Mouse (Mus musculus): ENCODE measurements at regions not wholly inside any gene's neighbourhood (a gene's known extent, or its start where the extent isn't known, plus 50 kb on each side); places are given as distances from the start of the nearest gene placed in this dataset.

GRCm38 (mm10) chr2:161266476-161266875 is 157.6 kb upstream of the Chd6 start:
- no peaks in the 10 kb centered on the region for H3K4me1 ChIP-seq (ENCODE audit: control insufficient read depth, insufficient read depth, low read length)
- no peak overlapping the region for H3K27ac ChIP-seq (ENCODE audit: insufficient read depth, low read length)
- no peaks in the 10 kb centered on the region for H3K36me3 ChIP-seq (ENCODE audit: control insufficient read depth, insufficient read depth, low read length, poor library complexity, severe bottlenecking)
- H3K4me3 ChIP-seq (ENCODE audit: low read depth, low read length), result no peak overlapping the region
- no peak overlapping the region for H3K9ac ChIP-seq (ENCODE audit: low read depth, poor library complexity, severe bottlenecking)
- no peak for TF ChIP-seq EP300 (IDR thresholded peaks at IDR 0.05; ENCODE audit: insufficient read depth, low read depth, low read length)
- TF ChIP-seq CTCF (IDR thresholded peaks at IDR 0.05; ENCODE audit: low read depth, low read length), result no peak
- TF ChIP-seq POLR2A (IDR thresholded peaks at IDR 0.05; ENCODE audit: insufficient read depth, low read length), result no peak
- no peaks in the 10 kb centered on the region for H3K27me3 ChIP-seq (ENCODE audit: control insufficient read depth, insufficient read depth, low read length, poor library complexity, severe bottlenecking)
- H3K9me3 ChIP-seq (replicated peaks; ENCODE audit: control insufficient read depth, insufficient read depth, low read length, poor library complexity, severe bottlenecking), result no peaks in the 10 kb centered on the region

DNA sequence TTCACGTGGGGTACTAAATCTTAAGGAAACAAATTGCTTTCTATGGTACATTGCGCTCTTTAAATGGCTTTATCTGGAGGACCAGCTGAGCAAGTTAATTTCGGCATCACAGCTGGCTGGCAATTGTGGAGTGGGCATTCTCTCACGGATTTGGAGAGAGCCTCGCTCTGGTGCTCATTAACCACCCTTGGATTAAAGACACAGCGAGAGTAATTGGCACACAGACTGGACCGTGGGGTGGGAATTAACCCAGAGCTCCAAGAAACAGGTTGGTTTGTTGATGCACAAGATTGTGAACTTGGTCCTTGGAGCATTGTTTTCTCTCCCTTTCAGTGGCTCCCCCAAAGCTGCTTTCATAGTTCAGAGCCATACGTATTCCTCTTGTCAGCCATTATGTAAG is 156.3 kb upstream of the Chd6 start:
- Histone ChIP-seq H3K27ac (ENCODE audit: insufficient read depth, low read length) (no peak overlapping the region), H3K9ac (ENCODE audit: low read depth, poor library complexity, severe bottlenecking) (no peak overlapping the region), H3K36me3 (ENCODE audit: control insufficient read depth, insufficient read depth, low read length, poor library complexity, severe bottlenecking) (no peaks in the 10 kb centered on the region), H3K4me1 (ENCODE audit: control insufficient read depth, insufficient read depth, low read length) (no peaks in the 10 kb centered on the region), H3K4me3 (ENCODE audit: low read depth, low read length) (no peak overlapping the region), H3K27me3 (ENCODE audit: control insufficient read depth, insufficient read depth, low read length, poor library complexity, severe bottlenecking) (no peaks in the 10 kb centered on the region), H3K9me3 (replicated peaks; ENCODE audit: control insufficient read depth, insufficient read depth, low read length, poor library complexity, severe bottlenecking) (no peaks in the 10 kb centered on the region)
- TF ChIP-seq EP300 (IDR thresholded peaks at IDR 0.05; ENCODE audit: insufficient read depth, low read depth, low read length), result no peak
- TF ChIP-seq CTCF (IDR thresholded peaks at IDR 0.05; ENCODE audit: low read depth, low read length), result no peak
- TF ChIP-seq POLR2A (IDR thresholded peaks at IDR 0.05; ENCODE audit: insufficient read depth, low read length), result no peak

GRCm38 (mm10) chr2:161252761-161253160 is 143.9 kb upstream of the Chd6 start:
- no peak for TF ChIP-seq CTCF (IDR thresholded peaks at IDR 0.05; ENCODE audit: low read depth, low read length)
- TF ChIP-seq EP300 (IDR thresholded peaks at IDR 0.05; ENCODE audit: insufficient read depth, low read depth, low read length), result no peak
- no peak for TF ChIP-seq POLR2A (IDR thresholded peaks at IDR 0.05; ENCODE audit: insufficient read depth, low read length)

GRCm38 (mm10) chr2:161241665-161242064 is 132.8 kb upstream of the Chd6 start:
- Histone ChIP-seq H3K9ac (ENCODE audit: low read depth, poor library complexity, severe bottlenecking) (no peak overlapping the region), H3K9me3 (replicated peaks; ENCODE audit: control insufficient read depth, insufficient read depth, low read length, poor library complexity, severe bottlenecking) (no peaks in the 10 kb centered on the region), H3K27me3 (ENCODE audit: control insufficient read depth, insufficient read depth, low read length, poor library complexity, severe bottlenecking) (no peaks in the 10 kb centered on the region), H3K4me3 (ENCODE audit: low read depth, low read length) (no peak overlapping the region), H3K27ac (ENCODE audit: insufficient read depth, low read length) (no peak overlapping the region), H3K36me3 (ENCODE audit: control insufficient read depth, insufficient read depth, low read length, poor library complexity, severe bottlenecking) (no peaks in the 10 kb centered on the region), H3K4me1 (ENCODE audit: control insufficient read depth, insufficient read depth, low read length) (no peaks in the 10 kb centered on the region)
- TF ChIP-seq POLR2A (IDR thresholded peaks at IDR 0.05; ENCODE audit: insufficient read depth, low read length) (no peak), EP300 (IDR thresholded peaks at IDR 0.05; ENCODE audit: insufficient read depth, low read depth, low read length) (no peak), CTCF (IDR thresholded peaks at IDR 0.05; ENCODE audit: low read depth, low read length) (no peak)

More at GRCm38 (mm10) chr2:161252761-161253160, 143.9 kb upstream of the Chd6 start:
- no peaks in the 10 kb centered on the region for H3K27me3 ChIP-seq (ENCODE audit: control insufficient read depth, insufficient read depth, low read length, poor library complexity, severe bottlenecking)
- H3K27ac ChIP-seq (ENCODE audit: insufficient read depth, low read length), result no peak overlapping the region
- H3K4me1 ChIP-seq (ENCODE audit: control insufficient read depth, insufficient read depth, low read length), result no peaks in the 10 kb centered on the region
- no peaks in the 10 kb centered on the region for H3K9me3 ChIP-seq (replicated peaks; ENCODE audit: control insufficient read depth, insufficient read depth, low read length, poor library complexity, severe bottlenecking)
- H3K4me3 ChIP-seq (ENCODE audit: low read depth, low read length), result no peak overlapping the region
- H3K36me3 ChIP-seq (ENCODE audit: control insufficient read depth, insufficient read depth, low read length, poor library complexity, severe bottlenecking), result no peaks in the 10 kb centered on the region
- no peak overlapping the region for H3K9ac ChIP-seq (ENCODE audit: low read depth, poor library complexity, severe bottlenecking)

DNA sequence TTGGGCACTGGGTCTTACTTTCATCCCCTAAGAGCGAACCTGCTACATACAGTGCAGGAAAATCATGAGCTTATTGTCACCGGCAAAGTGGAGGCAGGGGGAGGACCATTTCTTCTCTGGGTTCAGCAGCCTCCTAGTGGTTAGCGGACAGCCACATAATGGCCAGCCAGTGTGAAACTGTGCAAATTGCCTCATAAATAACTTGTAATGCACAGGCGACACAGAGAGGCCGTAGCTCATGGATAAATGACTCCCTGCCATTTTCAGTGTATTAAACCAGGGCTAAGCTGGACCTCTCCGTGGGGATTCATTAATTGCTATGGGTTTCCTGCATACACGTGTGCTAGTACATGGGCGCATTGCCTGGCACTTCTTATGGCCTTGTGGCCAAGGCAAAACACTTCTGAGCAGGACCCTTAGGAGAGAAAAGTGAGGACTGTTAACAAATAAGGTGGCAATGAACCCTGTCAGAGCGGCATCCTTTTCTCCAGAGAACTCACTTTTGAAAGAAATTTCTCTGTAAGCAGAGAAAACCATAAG is 128.5 kb upstream of the Chd6 start:
- Histone ChIP-seq H3K4me3 (ENCODE audit: low read depth, low read length) (no peak overlapping the region), H3K27ac (ENCODE audit: insufficient read depth, low read length) (no peak overlapping the region), H3K9ac (ENCODE audit: low read depth, poor library complexity, severe bottlenecking) (no peak overlapping the region), H3K27me3 (ENCODE audit: control insufficient read depth, insufficient read depth, low read length, poor library complexity, severe bottlenecking) (no peaks in the 10 kb centered on the region), H3K4me1 (ENCODE audit: control insufficient read depth, insufficient read depth, low read length) (no peaks in the 10 kb centered on the region), H3K36me3 (ENCODE audit: control insufficient read depth, insufficient read depth, low read length, poor library complexity, severe bottlenecking) (no peaks in the 10 kb centered on the region), H3K9me3 (replicated peaks; ENCODE audit: control insufficient read depth, insufficient read depth, low read length, poor library complexity, severe bottlenecking) (no peaks in the 10 kb centered on the region)
- TF ChIP-seq CTCF (IDR thresholded peaks at IDR 0.05; ENCODE audit: low read depth, low read length), result no peak
- TF ChIP-seq POLR2A (IDR thresholded peaks at IDR 0.05; ENCODE audit: insufficient read depth, low read length), result no peak
- no peak for TF ChIP-seq EP300 (IDR thresholded peaks at IDR 0.05; ENCODE audit: insufficient read depth, low read depth, low read length)

DNA sequence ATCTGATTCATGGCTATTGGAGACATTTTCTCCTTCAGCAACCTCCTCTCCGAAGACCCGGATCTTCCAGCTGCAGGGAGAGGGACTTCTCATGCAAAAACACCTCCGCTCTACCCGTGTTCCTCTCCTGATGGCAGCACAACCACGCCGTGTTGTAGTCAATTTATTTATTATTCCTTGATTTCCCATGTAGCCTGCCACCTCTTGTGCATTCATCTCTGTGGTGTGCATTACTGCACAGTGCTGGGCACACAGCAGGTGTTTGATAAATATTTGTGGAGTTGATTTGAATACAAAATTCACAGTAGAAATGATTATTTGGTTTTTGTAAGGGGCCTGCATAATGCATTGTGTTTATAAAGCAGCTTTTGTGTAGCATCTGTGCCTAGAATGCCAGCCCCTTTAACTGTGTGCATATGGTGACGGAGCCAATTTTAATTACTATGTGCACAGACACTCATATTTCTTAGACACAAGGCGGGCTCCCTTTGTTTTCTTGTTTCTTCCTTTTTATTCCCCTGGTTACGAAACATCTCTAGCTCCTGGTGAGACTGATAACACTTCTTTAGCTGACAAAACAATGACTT is 124.4 kb upstream of the Chd6 start:
- H3K36me3 ChIP-seq (ENCODE audit: control insufficient read depth, insufficient read depth, low read length, poor library complexity, severe bottlenecking), result no peaks in the 10 kb centered on the region
- H3K4me3 ChIP-seq (ENCODE audit: low read depth, low read length), result no peak overlapping the region
- no peaks in the 10 kb centered on the region for H3K9me3 ChIP-seq (replicated peaks; ENCODE audit: control insufficient read depth, insufficient read depth, low read length, poor library complexity, severe bottlenecking)
- no peaks in the 10 kb centered on the region for H3K4me1 ChIP-seq (ENCODE audit: control insufficient read depth, insufficient read depth, low read length)
- TF ChIP-seq POLR2A (IDR thresholded peaks at IDR 0.05; ENCODE audit: insufficient read depth, low read length), result no peak
- no peak for TF ChIP-seq EP300 (IDR thresholded peaks at IDR 0.05; ENCODE audit: insufficient read depth, low read depth, low read length)
- no peak for TF ChIP-seq CTCF (IDR thresholded peaks at IDR 0.05; ENCODE audit: low read depth, low read length)
- H3K9ac ChIP-seq (ENCODE audit: low read depth, poor library complexity, severe bottlenecking), result no peak overlapping the region
- no peak overlapping the region for H3K27ac ChIP-seq (ENCODE audit: insufficient read depth, low read length)
- H3K27me3 ChIP-seq (ENCODE audit: control insufficient read depth, insufficient read depth, low read length, poor library complexity, severe bottlenecking), result no peaks in the 10 kb centered on the region

All from ES-Bruce4 (cell line).